Mouse (Mus musculus): Measurements from ENCODE around the gene Cbx5. TPM values are rescaled to one million over a fixed set of nuclear protein-coding genes. Genes with fewer than 3 reads are reported as not detected.
"Not testable (repeated sequence)": the region's sequence is repeated elsewhere in the genome, so short reads cannot be mapped to it uniquely, and the experiment has no call there.

Cbx5 gene
- polyA plus RNA-seq, 1 experiment from 2014 or later, result 144 TPM

GRCm38 (mm10) chr15:103242885-103243284 is 3.3 kb upstream of the Cbx5 start:
- Histone ChIP-seq H3K4me3 (ENCODE audit: low read depth, low read length) (peak overlapping the region; percentile 60), H3K4me1 (ENCODE audit: insufficient read depth) (peaks cover 13% of the 10 kb centered on the region; the same call in 1 of the 2 replicates), H3K4me2 (peak overlapping the region; percentile 82), H3K9ac (peak overlapping the region; percentile 80), H3K9me3 (ENCODE audit: low read depth, low read length) (no peaks in the 10 kb centered on the region), H3K27me3 (ENCODE audit: insufficient read depth, low read length) (no peaks in the 10 kb centered on the region), H3K36me3 (ENCODE audit: insufficient read depth) (peaks cover 65% of the 10 kb centered on the region), H3K27ac (ENCODE audit: low read depth) (no peak overlapping the region)
- no peak for ATAC-seq (ENCODE audit: insufficient read depth)
- WGBS, result 41% methylated on average over 8 of the region's 8 CpGs
- DNase-seq, result no peak
- TF ChIP-seq CTCF (IDR thresholded peaks at IDR 0.05; ENCODE audit: low read depth), result no peak

GRCm38 (mm10) chr15:103241071-103242018 is 1.7 kb upstream of the Cbx5 start:
- Histone ChIP-seq H3K27ac (ENCODE audit: low read depth) (peak overlapping the region; percentile 93), H3K4me1 (ENCODE audit: insufficient read depth) (peaks cover 13% of the 10 kb centered on the region; the same call in 1 of the 2 replicates), H3K36me3 (ENCODE audit: insufficient read depth) (peaks cover 54% of the 10 kb centered on the region), H3K4me3 (ENCODE audit: low read depth, low read length) (peak overlapping the region; percentile 60), H3K4me2 (peak overlapping the region; percentile 82), H3K9ac (peak overlapping the region; percentile 80)
- WGBS, result 8% methylated on average over 12 of the region's 12 CpGs
- H3K27me3 ChIP-seq (ENCODE audit: insufficient read depth, low read length); H3K9me3 ChIP-seq (ENCODE audit: low read depth, low read length); ATAC-seq (ENCODE audit: insufficient read depth): not testable (repeated sequence)
- DNase-seq, result peak; percentile 33

DNA sequence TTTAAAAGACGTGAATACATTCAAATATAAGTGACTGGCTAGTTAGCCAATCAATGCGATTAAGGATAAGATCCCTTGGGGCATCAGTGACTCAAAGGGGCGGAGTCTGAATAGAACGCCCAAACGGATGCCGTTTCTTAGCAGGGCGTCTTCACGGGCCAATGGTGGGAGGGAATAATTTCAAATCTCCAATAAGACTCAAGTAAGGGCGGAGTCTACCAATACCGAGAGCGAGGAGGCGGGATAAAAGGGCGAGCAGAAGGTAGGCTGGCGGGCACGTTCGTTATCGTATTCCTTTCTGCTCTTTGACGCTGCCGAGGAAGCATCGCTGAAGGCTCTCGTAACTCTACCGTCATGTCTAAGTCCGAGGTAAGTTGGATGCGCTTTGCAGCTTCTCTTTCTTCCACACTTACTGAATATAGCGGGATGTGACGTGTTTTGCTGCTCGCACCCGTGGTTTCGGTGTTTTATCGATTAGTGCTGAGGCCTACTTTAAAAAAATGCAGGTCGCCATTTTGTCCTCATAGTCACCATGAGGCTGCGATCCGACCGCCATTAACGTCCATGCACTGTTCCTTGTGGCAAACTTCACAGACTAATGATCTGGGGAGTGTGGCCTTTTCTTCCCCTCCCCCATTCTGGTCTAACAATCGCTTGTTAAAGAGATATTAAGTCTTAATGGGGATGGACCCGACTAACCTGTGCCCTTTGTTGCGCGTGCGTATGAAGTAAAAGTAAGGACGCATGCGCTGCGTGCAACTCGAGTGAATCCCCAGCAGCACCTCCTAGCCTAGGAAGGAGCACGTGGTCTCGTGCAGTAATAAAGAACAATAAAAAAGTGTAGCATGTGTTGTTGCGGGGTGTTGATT is 778 bp upstream of the Cbx5 start, which contains the start of gene Hnrnpa1:
Gene Hnrnpa1 (plus strand): TSS at position 273 of the 869 bp plus-strand sequence.
- Histone ChIP-seq H3K27ac (ENCODE audit: low read depth) (peak within 1 kb of the TSS; percentile 93), H3K4me3 (ENCODE audit: low read depth, low read length) (peak within 1 kb of the TSS; percentile 60), H3K4me2 (peak within 1 kb of the TSS; percentile 82), H3K36me3 (ENCODE audit: insufficient read depth) (peaks cover 50% of the 10 kb centered on the region), H3K9ac (peak within 1 kb of the TSS; percentile 80), H3K4me1 (ENCODE audit: insufficient read depth) (peaks cover 13% of the 10 kb centered on the region; the same call in 1 of the 2 replicates), H3K27me3 (ENCODE audit: insufficient read depth, low read length) (no peaks in the 10 kb centered on the region), H3K9me3 (ENCODE audit: low read depth, low read length) (no peaks in the 10 kb centered on the region)
- under 1% methylated on average over 47 of the region's 47 CpGs for WGBS
- ATAC-seq (ENCODE audit: insufficient read depth) (peak; percentile 89), DNase-seq (peak; percentile 99)
- TF ChIP-seq CTCF (IDR thresholded peaks at IDR 0.05; ENCODE audit: low read depth), result no peak

- H3K4me3 ChIP-seq (ENCODE audit: low read depth, low read length), result peak overlapping the region; percentile 60
- peak overlapping the region; percentile 77 for H3K4me2 ChIP-seq
- WGBS, result under 1% methylated on average over 26 of the region's 26 CpGs
- H3K9me3 ChIP-seq (ENCODE audit: low read depth, low read length), result no peaks in the 10 kb centered on the region
- peak; percentile 99 for DNase-seq
- peaks cover 51% of the 10 kb centered on the region for H3K36me3 ChIP-seq (ENCODE audit: insufficient read depth)
- H3K4me1 ChIP-seq (ENCODE audit: insufficient read depth), result peaks cover 13% of the 10 kb centered on the region; the same call in 1 of the 2 replicates
- H3K27me3 ChIP-seq (ENCODE audit: insufficient read depth, low read length), result no peaks in the 10 kb centered on the region
- no peak for TF ChIP-seq CTCF (IDR thresholded peaks at IDR 0.05; ENCODE audit: low read depth)
- ATAC-seq (ENCODE audit: insufficient read depth), result peak; percentile 91
- H3K9ac ChIP-seq, result peak overlapping the region; percentile 61
- H3K27ac ChIP-seq (ENCODE audit: low read depth), result peak overlapping the region; percentile 93
Observed at GRCm38 (mm10) chr15:103239130-103239684, 409 bp downstream of the Cbx5 start.

DNA sequence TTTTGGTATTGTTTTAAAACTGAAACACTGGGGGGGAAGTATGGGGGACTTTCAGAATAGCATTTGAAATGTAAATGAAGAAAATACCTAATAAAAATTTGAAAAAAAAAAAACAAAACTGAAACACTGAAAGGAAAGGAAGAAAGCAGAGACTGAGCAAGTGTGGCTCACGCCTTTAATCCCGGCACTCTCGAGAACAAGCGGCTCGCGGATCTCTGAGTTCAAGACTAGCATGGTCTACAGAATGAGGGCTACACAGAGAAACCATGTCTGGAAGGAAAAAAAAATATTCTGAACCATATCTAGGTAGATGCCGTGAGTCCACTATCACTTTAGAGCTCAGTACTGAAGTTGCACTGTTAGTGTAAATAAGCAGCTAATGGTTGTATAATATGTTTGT is 2.3 kb downstream of the Cbx5 start:
- 89% methylated on average over 7 of the region's 7 CpGs for WGBS

DNA sequence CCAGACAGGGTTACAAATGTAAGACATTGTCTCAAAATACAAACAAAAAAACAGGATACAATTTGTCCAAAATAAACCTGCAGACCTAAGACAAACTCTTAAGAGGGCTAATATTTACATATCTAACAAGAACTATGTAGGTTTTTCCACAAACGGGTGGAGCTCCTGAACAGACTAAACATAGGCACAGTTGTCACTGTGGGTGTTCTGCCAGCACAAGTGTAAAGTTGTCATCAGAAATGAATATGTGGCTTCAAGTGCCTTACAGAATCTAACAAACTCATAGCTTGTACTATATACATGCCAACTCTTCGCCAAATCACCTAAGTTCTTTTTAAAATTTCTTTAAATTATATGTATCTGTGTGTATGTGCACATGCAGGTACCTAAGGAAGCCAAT is 6.5 kb downstream of the Cbx5 start:
- Histone ChIP-seq H3K27ac (ENCODE audit: low read depth) (no peak overlapping the region), H3K4me2 (no peak overlapping the region), H3K4me1 (ENCODE audit: insufficient read depth) (peaks cover 7% of the 10 kb centered on the region; the same call in 1 of the 2 replicates), H3K9me3 (ENCODE audit: low read depth, low read length) (no peaks in the 10 kb centered on the region), H3K27me3 (ENCODE audit: insufficient read depth, low read length) (no peaks in the 10 kb centered on the region), H3K9ac (no peak overlapping the region), H3K36me3 (ENCODE audit: insufficient read depth) (peaks cover 20% of the 10 kb centered on the region), H3K4me3 (ENCODE audit: low read depth, low read length) (no peak overlapping the region)
- ATAC-seq (ENCODE audit: insufficient read depth), result no peak
- TF ChIP-seq CTCF (IDR thresholded peaks at IDR 0.05; ENCODE audit: low read depth), result no peak
- DNase-seq, result no peak
- WGBS, result 72% methylated on average over 2 of the region's 2 CpGs

More for the DNA sequence above, 2.3 kb downstream of the Cbx5 start:
- Histone ChIP-seq H3K36me3 (ENCODE audit: insufficient read depth) (peaks cover 35% of the 10 kb centered on the region), H3K9ac (no peak overlapping the region), H3K4me2 (peak overlapping the region; percentile 77), H3K27me3 (ENCODE audit: insufficient read depth, low read length) (no peaks in the 10 kb centered on the region), H3K4me1 (ENCODE audit: insufficient read depth) (peaks cover 3% of the 10 kb centered on the region; the same call in 1 of the 2 replicates), H3K4me3 (ENCODE audit: low read depth, low read length) (no peak overlapping the region), H3K27ac (ENCODE audit: low read depth) (no peak overlapping the region), H3K9me3 (ENCODE audit: low read depth, low read length) (no peaks in the 10 kb centered on the region)
- no peak for ATAC-seq (ENCODE audit: insufficient read depth)
- DNase-seq, result no peak
- TF ChIP-seq CTCF (IDR thresholded peaks at IDR 0.05; ENCODE audit: low read depth), result no peak
